Mouse (Mus musculus) liver, adult 2 months (tissue): ENCODE data around the gene 1600012H06Rik.
"Not testable (repeated sequence)": the region's sequence is repeated elsewhere in the genome, so short reads cannot be mapped to it uniquely, and the experiment has no call there.

Source experiments
- CTCF ChIP-seq: fragments of 200-500 bp; IDR thresholded peaks from 2 replicates; pipeline ENCODE4 v1.5.1; 2011; ENCODE audit warnings: low read depth, low read length, control low read depth
- POLR2A ChIP-seq: fragments of 200-500 bp; IDR thresholded peaks from 2 replicates; pipeline ENCODE4 v1.6.1; 2011; ENCODE audit warnings: low read length, control low read depth; ENCODE audit not compliant: insufficient read depth; ENCODE audit errors: extremely low read depth

- TF ChIP-seq CTCF, POLR2A: not testable (repeated sequence)
These were observed 47.2 kb downstream of the 1600012H06Rik start for GRCm38 (mm10) chr17:14990116-14990702.
